Mouse (Mus musculus) spleen, postnatal 4 days (tissue): Measurements from ENCODE around the gene Usp4.

ENCODE experiments used
- DNase-seq, 2 experiments: peaks; one replicate each; pipeline ENCODE4 v3.0.0; 2022; ENCODE audit warnings: low spot score in 2 of 2

Usp4 gene

DNA sequence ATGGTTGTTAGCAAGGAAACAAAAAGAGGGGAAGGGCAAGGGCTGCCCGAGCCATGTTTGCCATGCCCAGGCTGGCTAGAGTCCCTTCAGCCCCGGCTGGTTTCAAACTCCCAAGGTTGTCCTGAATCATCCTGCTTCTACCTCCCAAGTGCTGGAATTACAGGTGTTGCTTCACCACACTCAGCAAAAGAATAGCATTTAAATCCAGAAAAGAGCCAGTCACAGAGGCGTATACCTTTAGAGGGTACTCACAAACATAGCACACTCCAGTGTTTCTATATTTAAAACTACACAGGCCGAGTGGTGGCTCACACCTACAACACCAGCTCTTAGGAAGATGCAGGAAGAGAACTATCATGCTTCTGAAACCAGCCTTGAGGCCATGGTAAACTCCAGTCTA, 61.9 kb downstream of the Usp4 start:
- DNase-seq: no peak

- DNase-seq: no peak
Measured at GRCm38 (mm10) chr9:108411381-108411942, 63.8 kb downstream of the Usp4 start.

GRCm38 (mm10) chr9:108412221-108412620, 64.6 kb downstream of the Usp4 start:
- no peak for DNase-seq

DNA sequence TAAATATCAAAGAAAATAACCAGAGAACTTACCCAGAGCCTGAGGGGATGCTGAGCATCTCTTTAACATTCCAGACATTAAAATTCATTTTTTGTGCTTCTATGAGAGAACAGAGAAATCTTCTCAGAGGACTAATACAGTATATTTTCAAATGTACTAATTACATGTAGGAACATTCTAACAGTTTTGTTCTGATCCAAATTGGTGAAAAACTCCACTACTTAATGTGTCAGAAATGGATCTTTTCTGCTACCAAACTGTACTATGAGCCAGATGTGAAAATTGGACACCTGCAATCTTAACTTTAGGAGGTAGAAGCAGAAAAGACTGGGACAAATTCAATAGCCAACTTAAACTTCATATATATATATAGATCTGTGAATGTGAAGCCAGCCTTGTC, 80.7 kb downstream of the Usp4 start, which contains the start of gene Ccdc36:
Ccdc36 (minus strand) TSS at position 101 of the 400 bp plus-strand sequence.
- no peak for DNase-seq

- peak in 1 of 2 experiments; percentile 64 for DNase-seq
Measured at GRCm38 (mm10) chr9:108431431-108432067, 83.9 kb downstream of the Usp4 start.

DNA sequence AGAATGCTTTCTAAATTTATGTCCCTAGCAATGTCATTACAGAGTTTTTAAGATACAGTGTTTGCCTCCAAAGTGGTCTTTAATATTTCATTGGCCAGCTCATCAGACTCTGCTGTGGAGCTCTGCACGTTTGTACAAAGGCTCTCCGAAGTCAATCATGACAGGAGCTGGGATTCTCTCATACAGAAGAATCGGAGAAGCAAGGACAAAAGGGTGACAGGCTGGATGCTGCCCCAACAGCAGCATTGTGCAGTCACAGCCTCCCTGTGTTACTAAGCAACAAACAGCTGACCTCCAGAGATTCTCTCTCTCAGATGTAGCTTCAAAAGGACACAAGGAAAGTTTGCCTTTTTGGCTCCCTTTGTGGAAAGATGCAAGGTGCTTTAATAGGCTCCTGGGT, 88.5 kb downstream of the Usp4 start, which contains the start of gene BC048562:
BC048562 (plus strand) TSS at position 301 of the 400 bp plus-strand sequence.
- no peak for DNase-seq

- DNase-seq: no peak
Measured at GRCm38 (mm10) chr9:108439176-108439575, 91.5 kb downstream of the Usp4 start.

DNA sequence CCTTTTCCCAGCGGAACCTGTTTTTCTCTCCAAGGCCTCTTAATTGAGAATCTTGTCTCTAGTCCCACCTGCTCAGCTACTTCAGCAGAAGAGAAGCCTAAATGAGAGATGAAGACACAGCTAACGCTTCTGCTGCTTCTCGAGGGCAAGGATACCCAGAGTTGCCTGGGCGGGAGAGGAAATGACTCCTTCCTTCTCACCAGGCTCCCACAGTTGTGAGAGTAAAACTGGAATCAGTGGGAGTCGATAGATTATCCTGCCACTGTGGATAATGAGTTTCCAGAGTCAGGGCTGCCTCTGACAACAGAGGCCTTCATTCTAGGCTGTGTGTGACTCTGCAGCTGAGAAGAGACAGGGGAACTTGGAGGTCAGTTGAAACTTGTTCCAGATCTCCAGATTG, 92.8 kb downstream of the Usp4 start:
- no peak for DNase-seq

- no peak for DNase-seq
Measured at GRCm38 (mm10) chr9:108441236-108441919, 93.7 kb downstream of the Usp4 start.
